Mouse (Mus musculus) neural tube, embryonic 11.5 days (tissue): Measurements from ENCODE around the gene Plxdc2. TPM values are rescaled to one million over a fixed set of nuclear protein-coding genes. Genes with fewer than 3 reads are reported as not detected.

Experiments used
- ATAC-seq: fragments of 200-750 bp; cut with Nextera tagmentation; 2 replicates; pipeline ENCODE4 v1.8.0; 2017; ENCODE audit warnings: moderate number of reproducible peaks, mild to moderate bottlenecking, moderate TSS enrichment, moderate library complexity; ENCODE audit not compliant: insufficient read depth, low FRiP score, low TSS enrichment
- DNase-seq: peaks from one replicate; pipeline ENCODE4 v3.0.0-alpha.2; 2015; ENCODE audit warnings: low spot score
- H3K27ac ChIP-seq: fragments of 300-500 bp; sonication (generic); 2 replicates; pipeline ENCODE4 v1.5.1; 2014; ENCODE audit warnings: low read depth, mild to moderate bottlenecking, low read length
- H3K27me3 ChIP-seq: fragments of 300-500 bp; sonication (generic); 2 replicates; pipeline ENCODE4 v1.6.1; 2014; ENCODE audit warnings: mild to moderate bottlenecking, low read length, mixed read lengths; ENCODE audit not compliant: control insufficient read depth, insufficient read depth
- H3K36me3 ChIP-seq: fragments of 300-500 bp; sonication (generic); 2 replicates; pipeline ENCODE4 v1.6.1; 2014; ENCODE audit warnings: mild to moderate bottlenecking, low read length, moderate library complexity, mixed read lengths; ENCODE audit not compliant: control insufficient read depth, insufficient read depth
- H3K4me1 ChIP-seq: fragments of 300-500 bp; sonication (generic); 2 replicates; pipeline ENCODE4 v1.6.1; 2014; ENCODE audit warnings: low read length, mixed read lengths; ENCODE audit not compliant: control insufficient read depth, insufficient read depth
- H3K4me2 ChIP-seq: fragments of 300-500 bp; sonication (generic); 2 replicates; pipeline ENCODE4 v1.6.1; 2014; ENCODE audit warnings: low read depth, mild to moderate bottlenecking, moderate library complexity
- H3K4me3 ChIP-seq: fragments of 300-500 bp; sonication (generic); 2 replicates; pipeline ENCODE4 v1.5.1; 2014; ENCODE audit warnings: low read depth, low read length
- H3K9ac ChIP-seq: fragments of 300-500 bp; sonication (generic); 2 replicates; pipeline ENCODE4 v1.6.1; 2014; ENCODE audit warnings: mild to moderate bottlenecking, low read length
- H3K9me3 ChIP-seq: fragments of 300-500 bp; sonication (generic); 2 replicates; pipeline ENCODE4 v1.6.1; 2016; ENCODE audit warnings: low read length; ENCODE audit not compliant: control insufficient read depth
- WGBS: fragments of 180-500 bp; shearing (Covaris S2); extraction: QIAGEN DNeasy Blood & Tissue Kit; methylation state at CpG from one replicate; pipeline ENCODE4 v1.1.7; 2014; 5-methylcytosine and 5-hydroxymethylcytosine counted together
- polyA plus RNA-seq: library from polyadenylated mRNA; unstranded; fragments of >200 nt; fragmentation: Nextera tagmentation; extraction: Ambion mirVana; gene quantifications from 2 replicates; pipeline ENCODE4 v1.2.1, GENCODE M21; 2014

Plxdc2 gene
- polyA plus RNA-seq, 1 experiment from 2014 or later, result 22.2 TPM

- Histone ChIP-seq H3K36me3 (no peaks in the 10 kb centered on the region), H3K9ac (no peak overlapping the region), H3K9me3 (no peaks in the 10 kb centered on the region), H3K4me3 (no peak overlapping the region), H3K4me2 (no peak overlapping the region), H3K27ac (no peak overlapping the region), H3K4me1 (no peaks in the 10 kb centered on the region), H3K27me3 (no peaks in the 10 kb centered on the region)
- DNase-seq, result no peak
- no peak for ATAC-seq
- 73% methylated on average over 6 of the region's 6 CpGs for WGBS
These were observed 353.8 kb downstream of the Plxdc2 start for GRCm38 (mm10) chr2:16709885-16710284.

GRCm38 (mm10) chr2:16731033-16731432, 374.9 kb downstream of the Plxdc2 start:
- H3K4me1 ChIP-seq, result no peaks in the 10 kb centered on the region
- no peak overlapping the region for H3K4me2 ChIP-seq
- no peak overlapping the region for H3K4me3 ChIP-seq
- no peaks in the 10 kb centered on the region for H3K27me3 ChIP-seq
- H3K9ac ChIP-seq, result no peak overlapping the region
- 88% methylated on average over 5 of the region's 5 CpGs for WGBS
- DNase-seq (no peak), ATAC-seq (no peak)
- H3K27ac ChIP-seq, result no peak overlapping the region
- no peaks in the 10 kb centered on the region for H3K9me3 ChIP-seq
- H3K36me3 ChIP-seq, result no peaks in the 10 kb centered on the region

- H3K27me3 ChIP-seq, result no peaks in the 10 kb centered on the region
- no peak for ATAC-seq
- no peak overlapping the region for H3K4me3 ChIP-seq
- 97% methylated on average over 2 of the region's 2 CpGs for WGBS
- no peak overlapping the region for H3K9ac ChIP-seq
- H3K4me2 ChIP-seq, result no peak overlapping the region
- H3K9me3 ChIP-seq, result no peaks in the 10 kb centered on the region
- H3K36me3 ChIP-seq, result no peaks in the 10 kb centered on the region
- H3K27ac ChIP-seq, result no peak overlapping the region
- H3K4me1 ChIP-seq, result no peaks in the 10 kb centered on the region
- no peak for DNase-seq
These were observed 378.3 kb downstream of the Plxdc2 start for GRCm38 (mm10) chr2:16734381-16734780.

GRCm38 (mm10) chr2:16738241-16738640, 382.1 kb downstream of the Plxdc2 start:
- Histone ChIP-seq H3K4me3 (no peak overlapping the region), H3K36me3 (no peaks in the 10 kb centered on the region), H3K9ac (no peak overlapping the region), H3K27ac (no peak overlapping the region), H3K4me2 (no peak overlapping the region), H3K4me1 (no peaks in the 10 kb centered on the region), H3K27me3 (no peaks in the 10 kb centered on the region), H3K9me3 (no peaks in the 10 kb centered on the region)
- DNase-seq (no peak), ATAC-seq (no peak)
- WGBS, result 27% methylated on average over 8 of the region's 8 CpGs

- Histone ChIP-seq H3K4me3 (no peak overlapping the region), H3K4me2 (no peak overlapping the region), H3K36me3 (no peaks in the 10 kb centered on the region), H3K27ac (no peak overlapping the region), H3K27me3 (no peaks in the 10 kb centered on the region), H3K4me1 (no peaks in the 10 kb centered on the region), H3K9me3 (no peaks in the 10 kb centered on the region), H3K9ac (no peak overlapping the region)
- no peak for ATAC-seq
- WGBS, result 77% methylated on average over 3 of the region's 3 CpGs
- DNase-seq, result no peak
These were observed 385.7 kb downstream of the Plxdc2 start for GRCm38 (mm10) chr2:16741813-16742212.

- WGBS, result 71% methylated on average over 3 of the region's 3 CpGs
- no peak overlapping the region for H3K4me2 ChIP-seq
- DNase-seq (no peak), ATAC-seq (no peak)
- H3K4me3 ChIP-seq, result no peak overlapping the region
- no peak overlapping the region for H3K9ac ChIP-seq
- H3K9me3 ChIP-seq, result no peaks in the 10 kb centered on the region
- H3K27ac ChIP-seq, result no peak overlapping the region
- H3K36me3 ChIP-seq, result no peaks in the 10 kb centered on the region
- no peaks in the 10 kb centered on the region for H3K27me3 ChIP-seq
- H3K4me1 ChIP-seq, result no peaks in the 10 kb centered on the region
These were observed 387.5 kb downstream of the Plxdc2 start for GRCm38 (mm10) chr2:16743568-16743967.

GRCm38 (mm10) chr2:16749302-16749909, 393.3 kb downstream of the Plxdc2 start:
- Histone ChIP-seq H3K27ac (no peak overlapping the region), H3K27me3 (no peaks in the 10 kb centered on the region), H3K9me3 (no peaks in the 10 kb centered on the region), H3K4me2 (no peak overlapping the region), H3K4me1 (no peaks in the 10 kb centered on the region), H3K36me3 (no peaks in the 10 kb centered on the region), H3K9ac (no peak overlapping the region), H3K4me3 (no peak overlapping the region)
- ATAC-seq (no peak; the same call in 1 of the 2 replicates), DNase-seq (no peak)
- 80% methylated on average over 4 of the region's 4 CpGs for WGBS

GRCm38 (mm10) chr2:16757158-16757557, 401.1 kb downstream of the Plxdc2 start:
- DNase-seq, result no peak
- Histone ChIP-seq H3K36me3 (no peaks in the 10 kb centered on the region), H3K4me1 (no peaks in the 10 kb centered on the region), H3K4me2 (no peak overlapping the region), H3K27ac (no peak overlapping the region), H3K27me3 (no peaks in the 10 kb centered on the region), H3K9me3 (no peaks in the 10 kb centered on the region), H3K4me3 (no peak overlapping the region), H3K9ac (no peak overlapping the region)
- no peak for ATAC-seq
- 87% methylated on average over 2 of the region's 2 CpGs for WGBS

GRCm38 (mm10) chr2:16759766-16760165, 403.7 kb downstream of the Plxdc2 start:
- H3K9me3 ChIP-seq, result no peaks in the 10 kb centered on the region
- ATAC-seq (no peak), DNase-seq (no peak)
- no peak overlapping the region for H3K4me3 ChIP-seq
- WGBS, result 86% methylated on average over 2 of the region's 2 CpGs
- no peaks in the 10 kb centered on the region for H3K4me1 ChIP-seq
- H3K9ac ChIP-seq, result no peak overlapping the region
- no peaks in the 10 kb centered on the region for H3K27me3 ChIP-seq
- no peak overlapping the region for H3K4me2 ChIP-seq
- H3K27ac ChIP-seq, result no peak overlapping the region
- H3K36me3 ChIP-seq, result no peaks in the 10 kb centered on the region
